Mouse (Mus musculus) myocyte (in vitro differentiated cells): ENCODE results near the gene Cutc.

Source experiments
- MAX ChIP-seq: IDR thresholded peaks from one replicate; pipeline ENCODE4 v1.6.1; 2011; ENCODE audit warnings: low read depth, mild to moderate bottlenecking, control low read depth
- MYOD1 ChIP-seq, 3 experiments: IDR thresholded peaks; one replicate each; pipeline ENCODE4 v1.6.1; 2011; ENCODE audit warnings: control low read depth in 2 of 3, low read depth in 2 of 3, mild to moderate bottlenecking in 2 of 3, moderate library complexity in 1 of 3; ENCODE audit not compliant: insufficient read length in 2 of 3, control insufficient read depth in 1 of 3
- MYOG ChIP-seq, 3 experiments: IDR thresholded peaks; one replicate each; pipeline ENCODE4 v1.6.1; 2011; ENCODE audit warnings: control low read depth in 2 of 3, low read depth in 2 of 3, mild to moderate bottlenecking in 2 of 3; ENCODE audit not compliant: insufficient read length in 2 of 3, control insufficient read depth in 1 of 3, insufficient read depth in 1 of 3
- POLR2A ChIP-seq: IDR thresholded peaks from one replicate; pipeline ENCODE4 v1.6.1; 2011; ENCODE audit warnings: low read depth, mild to moderate bottlenecking, control low read depth, moderate library complexity; ENCODE audit not compliant: insufficient read length
- POLR2AphosphoS2 ChIP-seq: IDR thresholded peaks from one replicate; pipeline ENCODE4 v1.6.1; 2011; ENCODE audit warnings: low read depth, control low read depth; ENCODE audit not compliant: insufficient read length

DNA sequence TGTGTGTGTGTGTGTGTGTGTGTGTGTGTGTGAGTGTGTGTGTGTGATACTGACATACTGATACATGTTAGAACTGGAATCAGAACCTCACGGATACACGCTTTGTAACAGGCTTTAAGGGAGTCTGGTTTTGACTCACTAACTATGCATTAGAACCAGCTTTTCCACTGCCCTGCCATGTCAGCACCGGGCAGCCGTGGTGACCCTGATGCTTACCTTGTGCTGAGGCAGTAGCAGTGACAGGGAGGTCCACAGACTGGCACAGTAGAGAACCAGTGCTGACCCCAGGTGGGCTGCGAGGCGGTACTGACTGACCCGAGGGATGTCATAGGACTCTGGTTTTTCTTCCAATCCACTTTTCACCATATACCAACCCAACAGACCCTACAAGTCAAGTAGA, 9.4 kb upstream of the Cutc start:
- TF ChIP-seq MYOG (IDR thresholded peaks at IDR 0.05; ENCODE audit: control insufficient read depth in 1 of 3, insufficient read depth in 1 of 3, insufficient read length in 2 of 3, low read depth in 2 of 3) (no peak), POLR2A (no peak), MAX (no peak), POLR2AphosphoS2 (no peak), MYOD1 (IDR thresholded peaks at IDR 0.05; ENCODE audit: control insufficient read depth in 1 of 3, insufficient read length in 2 of 3, low read depth in 2 of 3) (no peak)
